8 mouse cellular contexts compared by ENCODE assay signal in genomic region chr14:103099238-103099933, GRCm38 (mm10). TPM values are rescaled to one million over a fixed set of nuclear protein-coding genes. Genes with fewer than 3 reads are reported as not detected.
A peak's percentile ranks its signal among the peaks of the same experiment; 100 is the strongest.
DNase-seq lines count a peak whose midpoint lies in the region; ATAC-seq and TF ChIP-seq lines count a peak whose summit lies in the region.

Gene Fbxl3 (minus strand): TSS chr14:103099566.

- peaks cover 39% of the 10 kb centered on the region for H3K4me1 ChIP-seq in erythroblast, embryonic 14.5 days (ENCODE audit: control insufficient read depth)
- H3K4me1 ChIP-seq in heart, embryonic 11.5 days (ENCODE audit: control insufficient read depth, insufficient read depth, low read length) = no peaks in the 10 kb centered on the region
- H3K4me1 ChIP-seq in kidney, embryonic 16.5 days (ENCODE audit: insufficient read depth, low read length) = peaks cover 24% of the 10 kb centered on the region
- peaks cover 15% of the 10 kb centered on the region for H3K4me1 ChIP-seq in liver, adult 2 months (ENCODE audit: control insufficient read depth, insufficient read depth, low read length)

- H3K27ac ChIP-seq in heart, embryonic 11.5 days (ENCODE audit: low read depth, low read length) = peak within 1 kb of the TSS; percentile 100
- H3K27ac ChIP-seq in kidney, embryonic 16.5 days (ENCODE audit: low read length) = peak within 1 kb of the TSS; percentile 99
- peak within 1 kb of the TSS; percentile 97 for H3K27ac ChIP-seq in liver, adult 2 months (replicated peaks; ENCODE audit: insufficient read depth, low read depth, low read length)

- peaks cover 38% of the 10 kb centered on the region for H3K79me3 ChIP-seq in C2C12 (ENCODE audit: low read depth)

- DNase-seq in brain, embryonic 14.5 days (ENCODE audit: low read depth) = peak; percentile 90
- DNase-seq in liver, adult 2 months (ENCODE audit: extremely low read depth, low read depth, low spot score) = peak; percentile 94
- peak; percentile 95 for DNase-seq in splenic B cell, adult 2 months (ENCODE audit: low read depth, low spot score)

- H3ac ChIP-seq in C2C12 (ENCODE audit: control insufficient read depth, insufficient read length, low read depth) (peak within 1 kb of the TSS; percentile 92), myocyte (ENCODE audit: control insufficient read depth, insufficient read length) (peak within 1 kb of the TSS; percentile 94)

- no peaks in the 10 kb centered on the region for H3K27me3 ChIP-seq in C2C12 (ENCODE audit: control insufficient read depth, insufficient read depth, insufficient read length)
- H3K27me3 ChIP-seq in erythroblast, embryonic 14.5 days (ENCODE audit: control insufficient read depth) = peaks cover 19% of the 10 kb centered on the region
- H3K27me3 ChIP-seq in heart, embryonic 11.5 days (ENCODE audit: control insufficient read depth, insufficient read depth, low read length) = no peaks in the 10 kb centered on the region
- H3K27me3 ChIP-seq in kidney, embryonic 16.5 days (ENCODE audit: insufficient read depth, low read length) = no peaks in the 10 kb centered on the region
- no peaks in the 10 kb centered on the region for H3K27me3 ChIP-seq in liver, adult 2 months (ENCODE audit: control insufficient read depth, insufficient read depth, low read length)
- no peaks in the 10 kb centered on the region for H3K27me3 ChIP-seq in myocyte (ENCODE audit: control insufficient read depth, insufficient read depth, insufficient read length)
- no peaks in the 10 kb centered on the region for H3K27me3 ChIP-seq in splenic B cell, adult 2 months (ENCODE audit: control insufficient read depth, insufficient read depth, low read length, poor library complexity, severe bottlenecking)

- H3K4me3 ChIP-seq in C2C12 (ENCODE audit: insufficient read depth, poor library complexity, severe bottlenecking) = peak within 1 kb of the TSS; percentile 79
- H3K4me3 ChIP-seq in erythroblast, embryonic 14.5 days (replicated peaks) = peak within 1 kb of the TSS; percentile 92
- peak within 1 kb of the TSS; percentile 92 for H3K4me3 ChIP-seq in heart, embryonic 11.5 days (ENCODE audit: low read depth, low read length)
- H3K4me3 ChIP-seq in kidney, embryonic 16.5 days (ENCODE audit: low read length) = peak within 1 kb of the TSS; percentile 81
- H3K4me3 ChIP-seq in liver, adult 2 months (ENCODE audit: insufficient read depth, low read depth, low read length) = peak within 1 kb of the TSS; percentile 93
- H3K4me3 ChIP-seq in myocyte = peak within 1 kb of the TSS; percentile 42

- peaks cover 13% of the 10 kb centered on the region for H3K36me3 ChIP-seq in C2C12 (ENCODE audit: control insufficient read depth, insufficient read depth)
- H3K36me3 ChIP-seq in erythroblast, embryonic 14.5 days (ENCODE audit: control insufficient read depth) = peaks cover 31% of the 10 kb centered on the region
- H3K36me3 ChIP-seq in heart, embryonic 11.5 days (ENCODE audit: control insufficient read depth, insufficient read depth, low read length) = 0 out of 2 replicates have a peak, but pooled peaks cover 2% of the 10 kb centered on the region
- H3K36me3 ChIP-seq in kidney, embryonic 16.5 days (ENCODE audit: insufficient read depth, low read length) = peaks cover 5% of the 10 kb centered on the region; the same call in 1 of the 2 replicates
- peaks cover 6% of the 10 kb centered on the region for H3K36me3 ChIP-seq in liver, adult 2 months (ENCODE audit: control insufficient read depth, insufficient read depth, low read length)
- no peaks in the 10 kb centered on the region for H3K36me3 ChIP-seq in myocyte (ENCODE audit: control insufficient read depth, insufficient read depth)
- H3K36me3 ChIP-seq in splenic B cell, adult 2 months (ENCODE audit: control insufficient read depth, insufficient read depth, low read length, poor library complexity, severe bottlenecking) = no peaks in the 10 kb centered on the region

- no peaks in the 10 kb centered on the region for H3K9me3 ChIP-seq in erythroblast, embryonic 14.5 days (ENCODE audit: control insufficient read depth, low read length)
- H3K9me3 ChIP-seq in heart, embryonic 11.5 days (replicated peaks; ENCODE audit: control insufficient read depth, low read length) = no peaks in the 10 kb centered on the region
- H3K9me3 ChIP-seq in kidney, embryonic 16.5 days (ENCODE audit: low read length) = no peaks in the 10 kb centered on the region

- under 1% methylated on average over 76 of the region's 88 CpGs for WGBS in heart, embryonic 11.5 days (ENCODE audit: insufficient replicate concordance)
- WGBS in kidney, embryonic 16.5 days = under 1% methylated on average over 79 of the region's 88 CpGs
- WGBS in liver, adult 2 months = under 1% methylated on average over 81 of the region's 88 CpGs

- peak within 1 kb of the TSS; percentile 100 for H3K9ac ChIP-seq in heart, embryonic 11.5 days (ENCODE audit: low read depth, low read length)
- peak within 1 kb of the TSS; percentile 100 for H3K9ac ChIP-seq in kidney, embryonic 16.5 days (replicated peaks; ENCODE audit: low read length)
- peak within 1 kb of the TSS; percentile 99 for H3K9ac ChIP-seq in liver, adult 2 months (ENCODE audit: low read depth, low read length)

- peak within 1 kb of the TSS; percentile 77 for H3K4me2 ChIP-seq in heart, embryonic 11.5 days
- H3K4me2 ChIP-seq in kidney, embryonic 16.5 days (replicated peaks; ENCODE audit: low read depth, low read length) = peak within 1 kb of the TSS; percentile 73
- peak within 1 kb of the TSS; percentile 96 for H3K4me2 ChIP-seq in myocyte (ENCODE audit: low read depth)

- peak; percentile 91 for ATAC-seq in heart, embryonic 11.5 days (replicated peaks; ENCODE audit: insufficient number of reproducible peaks, low FRiP score, low TSS enrichment)
- peak; percentile 95 for ATAC-seq in kidney, embryonic 16.5 days (ENCODE audit: low FRiP score, low TSS enrichment)

- peaks cover 44% of the 10 kb centered on the region for H3K79me2 ChIP-seq in C2C12 (ENCODE audit: control insufficient read depth, insufficient read depth)
- H3K79me2 ChIP-seq in liver, adult 2 months (ENCODE audit: control insufficient read depth, insufficient read depth, low read length) = peaks cover 20% of the 10 kb centered on the region
- H3K79me2 ChIP-seq in myocyte (ENCODE audit: control insufficient read depth, insufficient read depth) = peaks cover 42% of the 10 kb centered on the region

- no peak for TF ChIP-seq CTCF in C2C12 (IDR thresholded peaks at IDR 0.05; ENCODE audit: control insufficient read depth, insufficient read depth, insufficient read length)
- TF ChIP-seq CTCF in brain, embryonic 14.5 days (IDR thresholded peaks at IDR 0.05; ENCODE audit: borderline replicate concordance, extremely low read depth, insufficient read depth, insufficient read length) = no peak
- TF ChIP-seq CTCF in liver, adult 2 months (IDR thresholded peaks at IDR 0.05; ENCODE audit: low read depth, low read length) = no peak

- peak; percentile 49; the same call in 1 of the 2 replicates for TF ChIP-seq POLR2A in brain, embryonic 14.5 days (IDR thresholded peaks at IDR 0.05; ENCODE audit: borderline replicate concordance, extremely low read depth, insufficient read depth, insufficient read length, poor library complexity, severe bottlenecking)
- TF ChIP-seq POLR2A in liver, adult 2 months (IDR thresholded peaks at IDR 0.05; ENCODE audit: extremely low read depth, insufficient read depth, low read length) = 0 out of 2 replicates have a peak, but pooled peaks have one; percentile 29
- peak; percentile 52 for TF ChIP-seq POLR2A in myocyte (IDR thresholded peaks at IDR 0.05; ENCODE audit: insufficient read length, low read depth)

TF ChIP-seq in C2C12, 6 proteins besides CTCF, POLR2A, EP300 and RAD21:
- TF ChIP-seq USF1 (IDR thresholded peaks at IDR 0.05; ENCODE audit: low read depth) (peak; percentile 58), CEBPB (IDR thresholded peaks at IDR 0.05; ENCODE audit: low read depth) (no peak), MAX (IDR thresholded peaks at IDR 0.05) (peak; percentile 11), FOSL1 (IDR thresholded peaks at IDR 0.05; ENCODE audit: insufficient read depth, low read length, poor library complexity, severe bottlenecking) (no peak), MYOG (IDR thresholded peaks at IDR 0.05; ENCODE audit: control insufficient read depth, extremely low read depth, insufficient read length) (no peak), MYOD1 (IDR thresholded peaks at IDR 0.05; ENCODE audit: control insufficient read depth, insufficient read length, low read depth) (no peak)

TF ChIP-seq in myocyte, 11 proteins besides CTCF, POLR2A, EP300 and RAD21:
- TF ChIP-seq POLR2AphosphoS2 (IDR thresholded peaks at IDR 0.05; ENCODE audit: insufficient read length, low read depth) (peak; percentile 20), TCF12 (IDR thresholded peaks at IDR 0.05; ENCODE audit: insufficient read depth, poor library complexity, severe bottlenecking) (no peak), E2F4 (IDR thresholded peaks at IDR 0.05; ENCODE audit: insufficient read depth) (peak; percentile 20)
TF ChIP-seq in myocyte: peak in this region for 2.

RNA-seq across cellular contexts. Expression of gene Fbxl3, which starts in this region (rescaled TPM):
- polyA plus RNA-seq in C2C12 (2012; fragmentation: generic; extraction: Trizol) = 8.3 TPM
- 78.8 and 84.4 TPM in 2 replicates for polyA plus RNA-seq in brain, embryonic 14.5 days (2012; rRNA removed)
- polyA plus RNA-seq in erythroblast, embryonic 14.5 days (2012) = 2.6 and 3.3 TPM in 2 replicates
- 23.0 and 27.2 TPM in 2 replicates for polyA plus RNA-seq in heart, embryonic 11.5 days (2014; fragmentation: Nextera tagmentation; extraction: Ambion mirVana)
- 22.0 and 23.5 TPM in 2 replicates for polyA plus RNA-seq in kidney, embryonic 16.5 days (2015; fragmentation: Nextera tagmentation; extraction: Ambion mirVana)
- total RNA-seq in liver, adult 2 months (2014; rRNA removed) = 51.0 and 51.1 TPM in 2 replicates
- 25.6 and 27.9 TPM in 2 replicates for polyA plus RNA-seq in liver, adult 2 months (2012; rRNA removed)
- 10.4 TPM for polyA plus RNA-seq in myocyte (2012; fragmentation: generic; extraction: Trizol)

Comparison
In these comparisons a context has a peak if more than half of its experiments do, and no peak if none do; other contexts are left out.
1. Peak in every context shown above with its lines: DNase-seq, ATAC-seq, H3K4me3 ChIP-seq and H3K27ac ChIP-seq.
2. H3K4me3 ChIP-seq: peak in every context shown above with its lines; median percentile 93 in liver, adult 2 months; 92 in erythroblast, embryonic 14.5 days; 92 in heart, embryonic 11.5 days; 81 in kidney, embryonic 16.5 days; 79 in C2C12; 42 in myocyte.